Mouse (Mus musculus) limb, embryonic 14.5 days (tissue): Measurements from ENCODE around the gene Wdr25. TPM values are rescaled to one million over a fixed set of nuclear protein-coding genes. Genes with fewer than 3 reads are reported as not detected.

Experiments used
- ATAC-seq: fragments of 200-750 bp; cut with Nextera tagmentation; 2 replicates; pipeline ENCODE4 v1.8.0; 2017; ENCODE audit warnings: low read depth, moderate number of reproducible peaks, moderate TSS enrichment; ENCODE audit not compliant: low FRiP score
- DNase-seq: peaks from one replicate; pipeline ENCODE4 v3.0.0-alpha.2; 2015; ENCODE audit warnings: low spot score
- H3K27ac ChIP-seq: fragments of 300-500 bp; sonication (generic); replicated peaks from 2 replicates; pipeline ENCODE4 v1.5.1; 2014; ENCODE audit warnings: low read depth, mild to moderate bottlenecking, low read length, moderate library complexity, mixed read lengths
- H3K27me3 ChIP-seq: fragments of 300-500 bp; sonication (generic); 2 replicates; pipeline ENCODE4 v1.6.1; 2014; ENCODE audit warnings: low read length, mixed read lengths; ENCODE audit not compliant: control insufficient read depth, insufficient read depth
- H3K36me3 ChIP-seq: fragments of 300-500 bp; sonication (generic); 2 replicates; pipeline ENCODE4 v1.6.1; 2014; ENCODE audit warnings: mild to moderate bottlenecking, low read length, moderate library complexity, mixed read lengths; ENCODE audit not compliant: control insufficient read depth, insufficient read depth
- H3K4me1 ChIP-seq: fragments of 300-500 bp; sonication (generic); 2 replicates; pipeline ENCODE4 v1.6.1; 2014; ENCODE audit warnings: antibody characterized with exemption, low read length, mixed read lengths; ENCODE audit not compliant: control insufficient read depth, insufficient read depth
- H3K4me2 ChIP-seq: fragments of 300-500 bp; sonication (generic); replicated peaks from 2 replicates; pipeline ENCODE4 v1.6.1; 2014; ENCODE audit warnings: low read depth, mild to moderate bottlenecking, low read length, moderate library complexity; ENCODE audit not compliant: severe bottlenecking
- H3K4me3 ChIP-seq: fragments of 300-500 bp; sonication (generic); replicated peaks from 2 replicates; pipeline ENCODE4 v1.5.1; 2014; ENCODE audit warnings: low read length
- H3K9ac ChIP-seq: fragments of 300-500 bp; sonication (generic); 2 replicates; pipeline ENCODE4 v1.6.1; 2014; ENCODE audit warnings: mild to moderate bottlenecking, low read depth, low read length, moderate library complexity; ENCODE audit not compliant: severe bottlenecking
- H3K9me3 ChIP-seq: fragments of 300-500 bp; sonication (generic); 2 replicates; pipeline ENCODE4 v1.6.1; 2016; ENCODE audit warnings: low read length; ENCODE audit not compliant: control insufficient read depth
- POLR2A ChIP-seq: fragments of 200-500 bp; IDR thresholded peaks from 2 replicates; pipeline ENCODE4 v1.8.0; 2012; ENCODE audit warnings: inconsistent platforms, mild to moderate bottlenecking, moderate library complexity, borderline replicate concordance; ENCODE audit not compliant: insufficient read depth, insufficient read length; ENCODE audit errors: extremely low read depth
- WGBS: fragments of 180-500 bp; shearing (Covaris S2); extraction: QIAGEN DNeasy Blood & Tissue Kit; methylation state at CpG from one replicate; pipeline ENCODE4 v1.1.7; 2014; 5-methylcytosine and 5-hydroxymethylcytosine counted together
- polyA plus RNA-seq, 2 experiments: library from polyadenylated mRNA; depleted of rRNA in 1 of 2; stranded (reverse) in 1 of 2; unstranded in 1 of 2; fragments of >200 nt; fragmentation: Nextera tagmentation in 1 of 2; extraction: Ambion mirVana in 1 of 2; gene quantifications; 2 replicates each; pipeline versions ENCODE4 v1.2.1 to v1.2.3; 2012 to 2014

Wdr25 gene
- polyA plus RNA-seq, 2 experiments = 4.6 to 12.7 TPM

DNA sequence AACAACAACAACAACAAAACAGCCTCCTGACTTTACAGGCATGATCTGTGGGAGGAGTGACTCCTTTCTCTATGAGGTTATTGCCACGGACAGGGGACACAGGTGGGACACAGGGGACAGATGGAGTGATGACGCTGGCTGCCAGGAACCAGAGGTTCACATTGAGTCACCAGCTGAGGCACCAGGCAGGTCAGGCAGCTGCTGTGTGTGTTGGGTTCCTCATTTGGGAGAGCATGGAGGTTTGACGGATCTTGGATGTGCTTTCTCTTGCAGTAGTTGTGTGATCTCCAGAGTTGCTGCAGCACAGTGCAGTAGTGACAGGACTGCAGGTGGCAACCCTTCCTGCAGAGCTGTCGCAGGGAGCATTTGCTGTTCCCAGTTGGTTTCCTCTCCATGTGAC is 25.3 kb downstream of the Wdr25 start:
- no peak overlapping the region for H3K4me2 ChIP-seq
- no peak overlapping the region for H3K4me3 ChIP-seq
- no peaks in the 10 kb centered on the region for H3K27me3 ChIP-seq
- no peaks in the 10 kb centered on the region for H3K9me3 ChIP-seq
- no peak for ATAC-seq
- no peak overlapping the region for H3K9ac ChIP-seq
- no peak for TF ChIP-seq POLR2A
- 69% methylated on average over 4 of the region's 4 CpGs for WGBS
- no peaks in the 10 kb centered on the region for H3K36me3 ChIP-seq
- DNase-seq = no peak
- H3K4me1 ChIP-seq = peaks cover 45% of the 10 kb centered on the region
- no peak overlapping the region for H3K27ac ChIP-seq

- no peak for TF ChIP-seq POLR2A
- 73% methylated on average over 9 of the region's 11 CpGs for WGBS
- Histone ChIP-seq H3K4me3 (no peak overlapping the region), H3K36me3 (no peaks in the 10 kb centered on the region; the same call in 1 of the 2 replicates), H3K4me1 (no peaks in the 10 kb centered on the region), H3K9ac (no peak overlapping the region), H3K27me3 (no peaks in the 10 kb centered on the region), H3K27ac (no peak overlapping the region), H3K4me2 (no peak overlapping the region), H3K9me3 (no peaks in the 10 kb centered on the region)
- ATAC-seq (no peak), DNase-seq (no peak)
These were observed 33.2 kb downstream of the Wdr25 start for GRCm38 (mm10) chr12:108926606-108927111.

DNA sequence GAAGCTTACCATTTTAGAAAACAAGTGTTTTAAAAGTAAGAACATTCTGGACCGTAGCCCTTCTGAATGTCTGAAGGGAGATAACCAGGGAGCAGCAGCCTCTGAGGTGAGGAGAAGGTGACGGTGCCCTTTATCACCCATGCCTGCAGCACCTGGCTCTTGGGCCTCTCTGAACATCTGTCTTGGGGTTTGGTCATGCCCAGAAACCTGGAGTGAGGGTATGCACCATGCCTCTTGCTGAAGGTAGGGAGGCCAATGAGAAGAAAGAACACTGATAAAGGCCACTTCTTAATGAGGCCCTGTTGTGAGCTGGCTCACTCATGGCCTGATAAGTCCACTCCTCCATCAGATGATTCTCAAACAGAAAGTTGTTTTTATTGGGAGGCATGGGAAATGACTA is 34.8 kb downstream of the Wdr25 start:
- no peaks in the 10 kb centered on the region for H3K27me3 ChIP-seq
- H3K4me2 ChIP-seq = no peak overlapping the region
- WGBS = 79% methylated on average over 2 of the region's 2 CpGs
- ATAC-seq (no peak), DNase-seq (no peak)
- H3K9ac ChIP-seq = no peak overlapping the region
- TF ChIP-seq POLR2A = no peak
- no peaks in the 10 kb centered on the region for H3K4me1 ChIP-seq
- no peaks in the 10 kb centered on the region for H3K9me3 ChIP-seq
- H3K4me3 ChIP-seq = no peak overlapping the region
- H3K27ac ChIP-seq = no peak overlapping the region
- no peaks in the 10 kb centered on the region; the same call in 1 of the 2 replicates for H3K36me3 ChIP-seq

DNA sequence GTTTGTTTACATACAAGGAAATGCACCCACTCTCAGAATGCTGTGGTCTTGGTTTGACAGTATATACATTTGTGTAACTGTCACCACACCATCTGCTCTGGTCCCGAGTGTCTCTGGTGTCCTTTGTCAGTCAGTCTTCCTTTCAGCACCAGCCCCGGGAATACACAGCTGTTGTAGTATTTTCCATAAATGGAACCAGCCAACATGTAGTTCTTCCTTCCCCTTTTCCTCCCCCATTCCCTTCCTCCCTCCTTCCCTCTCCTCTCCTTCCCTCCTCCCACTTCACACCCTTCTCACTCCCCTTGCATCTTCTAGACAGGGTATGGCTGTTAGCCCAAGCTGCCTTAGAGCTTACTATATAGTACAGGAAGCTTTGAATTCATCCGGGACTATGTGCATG is 36.0 kb downstream of the Wdr25 start:
- Histone ChIP-seq H3K36me3 (no peaks in the 10 kb centered on the region; the same call in 1 of the 2 replicates), H3K4me2 (no peak overlapping the region), H3K9me3 (no peaks in the 10 kb centered on the region), H3K4me1 (peaks cover 7% of the 10 kb centered on the region; the same call in 1 of the 2 replicates), H3K27me3 (no peaks in the 10 kb centered on the region), H3K9ac (no peak overlapping the region), H3K4me3 (no peak overlapping the region), H3K27ac (no peak overlapping the region)
- DNase-seq (no peak), ATAC-seq (no peak)
- WGBS = 74% methylated on average over 3 of the region's 3 CpGs
- no peak for TF ChIP-seq POLR2A

- H3K36me3 ChIP-seq = no peaks in the 10 kb centered on the region; the same call in 1 of the 2 replicates
- DNase-seq (no peak), ATAC-seq (no peak)
- no peak overlapping the region for H3K4me2 ChIP-seq
- H3K4me1 ChIP-seq = peaks cover 7% of the 10 kb centered on the region; the same call in 1 of the 2 replicates
- H3K9ac ChIP-seq = no peak overlapping the region
- 73% methylated on average over 7 of the region's 7 CpGs for WGBS
- no peak for TF ChIP-seq POLR2A
- no peaks in the 10 kb centered on the region for H3K9me3 ChIP-seq
- no peaks in the 10 kb centered on the region for H3K27me3 ChIP-seq
- no peak overlapping the region for H3K27ac ChIP-seq
- no peak overlapping the region for H3K4me3 ChIP-seq
These were observed 38.1 kb downstream of the Wdr25 start for GRCm38 (mm10) chr12:108931341-108932053.

DNA sequence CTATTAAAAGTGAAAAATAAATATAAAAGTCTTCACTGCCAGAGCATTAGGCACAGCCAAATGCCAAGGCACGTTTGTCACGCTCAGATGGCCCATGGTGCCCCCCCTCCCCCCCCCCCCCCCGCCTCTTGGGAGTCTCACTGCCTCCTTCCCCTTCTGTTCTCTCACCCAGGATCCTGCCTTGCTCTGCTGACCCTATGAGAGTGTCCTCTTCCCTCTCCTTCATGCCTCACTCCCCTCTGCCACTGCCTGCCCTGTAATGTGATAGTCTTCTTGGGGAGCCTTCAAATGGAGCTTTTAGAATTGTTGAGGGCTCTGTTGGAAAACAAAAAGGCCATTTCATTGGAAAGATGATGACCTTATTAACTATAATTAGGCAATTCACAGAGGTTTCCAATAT is 38.7 kb downstream of the Wdr25 start:
- no peak for DNase-seq
- Histone ChIP-seq H3K27me3 (no peaks in the 10 kb centered on the region), H3K9ac (no peak overlapping the region), H3K4me1 (peaks cover 7% of the 10 kb centered on the region; the same call in 1 of the 2 replicates), H3K4me3 (no peak overlapping the region), H3K36me3 (no peaks in the 10 kb centered on the region; the same call in 1 of the 2 replicates), H3K27ac (no peak overlapping the region), H3K4me2 (no peak overlapping the region), H3K9me3 (no peaks in the 10 kb centered on the region)
- no peak for ATAC-seq
- 31% methylated on average over 3 of the region's 3 CpGs for WGBS
- no peak for TF ChIP-seq POLR2A
